Mouse (Mus musculus) regulatory T cell (primary cell): ENCODE measurements at regions not wholly inside any gene's neighbourhood (a gene's known extent, or its start where the extent isn't known, plus 50 kb on each side); places are given as distances from the start of the nearest gene placed in this dataset.

Source experiments
- in situ Hi-C: fragments of 300-600 bp; cut with MboI, MseI; formaldehyde crosslinking; loops from one replicate; pipeline ENCODE4 v1.15.1; 2025; ENCODE audit warnings: high pct_unique_total_duplicates

DNA sequence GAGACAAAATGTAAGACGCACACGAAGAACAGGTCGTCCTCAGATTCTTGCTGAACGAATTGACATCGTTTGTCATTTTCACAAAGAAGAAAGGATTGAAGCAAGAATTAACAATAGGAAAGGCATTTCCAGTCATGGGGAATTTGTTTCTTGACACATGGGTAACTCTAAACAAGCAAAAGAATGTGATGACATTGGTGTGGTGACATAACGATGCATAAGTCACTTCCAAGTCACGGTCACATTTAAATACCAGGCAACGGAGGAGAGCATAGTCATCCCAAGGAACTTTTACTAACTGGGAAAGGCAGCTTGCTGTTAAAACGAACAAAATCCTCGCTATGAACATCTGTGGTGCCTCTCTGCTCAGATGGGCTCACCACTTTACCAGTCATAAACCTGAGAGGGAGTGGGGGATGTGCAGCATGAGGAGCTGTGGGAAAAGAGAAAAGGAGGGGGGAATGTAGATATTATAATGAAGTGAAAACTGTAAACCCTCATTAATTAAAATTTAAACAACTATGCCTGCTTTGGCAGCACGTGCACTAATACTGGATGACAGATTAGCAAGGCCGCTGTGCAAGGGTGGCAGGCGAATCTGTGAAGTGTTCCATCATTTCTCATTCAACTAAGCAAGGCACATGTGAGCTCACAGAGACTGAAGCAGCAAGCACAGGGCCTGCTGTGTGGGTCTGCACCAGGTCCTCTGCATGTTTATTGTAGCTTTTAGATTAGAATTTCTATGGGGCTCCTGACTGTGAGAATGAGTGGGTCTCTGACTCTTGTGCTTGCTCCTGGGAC is 167.2 kb upstream of the Dkk2 start:
- in situ Hi-C loops = no loop called here

DNA sequence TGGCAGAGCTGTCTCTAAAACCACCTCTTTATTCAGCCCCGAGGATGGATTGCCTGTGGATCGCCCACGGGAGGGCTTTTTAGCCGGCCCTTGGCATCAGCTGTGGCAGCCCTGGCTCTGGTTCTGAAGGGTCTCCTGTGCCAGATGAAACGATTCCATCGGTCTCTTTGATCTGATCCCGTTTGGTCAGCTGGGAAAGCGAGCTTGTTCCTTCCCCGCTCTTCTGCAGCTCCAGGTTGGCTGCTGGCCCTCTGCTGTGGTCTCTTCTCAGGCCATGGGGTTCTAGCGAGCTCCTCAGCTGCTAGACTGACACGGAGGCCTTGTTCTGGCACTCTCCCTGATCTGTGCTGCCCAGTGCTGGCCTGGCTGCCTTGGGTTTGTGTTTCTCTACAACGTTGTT is 165.6 kb upstream of the Dkk2 start:
- in situ Hi-C loops = no loop called here

DNA sequence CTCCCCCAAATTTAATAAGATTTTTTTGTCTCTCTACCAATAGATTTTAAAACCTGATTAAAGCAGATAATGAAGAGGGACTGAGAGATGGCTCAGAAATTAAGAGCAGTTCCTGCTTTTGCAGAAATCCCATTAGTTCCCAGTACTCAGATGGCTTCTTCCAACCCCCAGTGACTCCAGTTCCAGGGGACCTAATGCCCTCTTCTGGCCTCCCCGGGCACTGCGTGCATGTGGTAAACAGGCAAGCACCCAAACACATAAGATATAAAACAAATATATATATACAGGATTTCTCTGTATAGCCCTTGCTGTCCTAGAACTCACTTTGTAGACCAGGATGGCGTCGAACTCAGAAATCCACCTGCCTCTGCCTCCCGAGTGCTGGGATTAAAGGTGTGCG is 163.9 kb upstream of the Dkk2 start:
- in situ Hi-C loops = no loop called here

DNA sequence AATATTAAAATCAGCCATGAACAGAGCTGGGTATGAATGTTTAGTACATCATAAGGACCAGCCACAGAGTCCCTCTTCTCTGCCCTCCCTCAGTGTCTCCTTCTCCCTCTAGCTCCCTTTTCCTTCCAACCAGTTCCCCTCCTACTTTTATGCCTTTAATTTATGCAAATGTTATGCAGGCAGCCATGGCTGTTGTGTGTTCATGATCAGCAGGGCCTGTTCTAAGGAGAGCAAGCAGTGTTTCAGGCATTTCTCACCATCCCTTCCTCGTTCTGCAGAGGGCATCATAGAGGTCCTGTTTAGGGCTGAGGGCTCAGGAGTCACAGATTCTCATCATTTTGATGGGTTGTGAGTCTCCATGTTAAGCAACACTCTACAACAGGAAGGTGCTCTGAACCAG is 162.4 kb upstream of the Dkk2 start:
- in situ Hi-C loops = no loop called here

DNA sequence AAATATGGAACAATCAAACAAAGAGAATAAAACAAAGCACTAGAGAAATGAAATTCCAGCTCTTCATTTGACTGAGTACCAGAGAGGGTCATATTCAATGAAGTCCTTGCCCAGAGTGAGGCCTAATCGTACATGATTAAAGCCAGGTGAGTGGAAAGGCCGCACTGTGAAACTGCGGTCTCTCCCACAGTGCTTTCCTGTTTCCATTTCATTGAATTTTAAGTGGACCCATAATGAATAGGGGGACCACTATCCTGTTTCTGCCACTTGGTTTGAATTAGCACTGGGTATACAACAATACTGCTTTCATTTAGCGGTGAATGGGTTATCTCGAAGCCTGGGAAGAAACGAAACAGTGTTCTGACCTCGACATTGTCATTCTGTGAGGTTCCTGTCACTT is 144.2 kb upstream of the Dkk2 start:
- in situ Hi-C loops = no loop called here

DNA sequence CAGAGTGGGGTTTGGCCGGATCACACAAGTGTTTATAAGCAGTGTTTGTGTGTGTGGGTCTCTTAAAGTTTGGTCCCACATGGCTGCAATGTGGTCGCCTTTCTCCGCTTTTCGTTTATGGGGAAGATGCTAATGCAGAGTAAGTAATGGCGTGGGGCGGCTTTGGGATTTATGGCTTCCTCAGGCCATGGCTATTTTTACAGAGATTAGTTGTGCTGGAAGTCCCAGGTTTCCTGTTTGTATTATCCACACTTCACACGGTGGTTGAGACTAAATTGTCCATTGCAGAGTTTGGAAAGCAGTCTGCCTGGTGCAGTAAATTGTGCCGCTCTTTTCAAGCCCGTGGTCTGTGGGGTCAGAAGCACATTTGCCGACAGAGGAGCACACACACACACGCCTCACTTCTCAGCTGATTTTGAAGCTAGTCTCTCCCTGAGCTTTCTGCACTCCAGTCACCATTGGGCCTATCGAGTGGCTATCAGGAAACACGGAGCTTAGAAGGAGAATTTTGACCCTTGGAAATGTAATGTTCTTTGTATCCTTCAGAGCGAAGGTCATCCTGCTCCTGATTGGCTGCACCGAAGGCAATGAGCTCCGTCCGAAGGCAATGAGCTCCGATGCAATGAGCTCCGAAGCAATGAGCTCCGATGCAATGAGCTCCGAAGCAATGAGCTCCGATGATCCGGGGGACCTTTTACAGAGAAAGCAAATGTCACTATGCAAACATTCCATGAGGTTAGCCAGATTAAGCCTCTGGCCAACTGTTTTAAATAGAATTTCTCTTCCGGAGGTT is 142.9 kb upstream of the Dkk2 start:
- in situ Hi-C loops = no loop called here

DNA sequence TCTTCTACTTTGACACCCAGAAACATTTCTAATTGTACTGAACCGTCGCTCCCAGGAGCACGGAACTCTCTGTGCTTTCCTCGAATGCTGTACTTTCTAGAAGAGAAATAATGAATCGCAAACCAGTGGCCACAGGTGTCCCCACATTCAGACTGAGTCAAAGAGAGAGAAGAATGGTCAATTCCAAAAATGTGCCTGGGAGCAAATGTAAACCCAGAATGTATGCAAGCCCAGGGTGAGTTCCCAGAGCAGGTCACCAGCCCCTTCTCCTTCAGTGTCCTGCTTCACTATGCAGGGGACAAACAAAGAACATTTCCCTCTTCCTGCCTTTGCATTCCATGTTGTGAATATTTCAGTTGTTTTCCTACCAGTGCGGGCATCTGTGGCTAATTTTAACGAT is 141.7 kb upstream of the Dkk2 start:
- in situ Hi-C loops = no loop called here

DNA sequence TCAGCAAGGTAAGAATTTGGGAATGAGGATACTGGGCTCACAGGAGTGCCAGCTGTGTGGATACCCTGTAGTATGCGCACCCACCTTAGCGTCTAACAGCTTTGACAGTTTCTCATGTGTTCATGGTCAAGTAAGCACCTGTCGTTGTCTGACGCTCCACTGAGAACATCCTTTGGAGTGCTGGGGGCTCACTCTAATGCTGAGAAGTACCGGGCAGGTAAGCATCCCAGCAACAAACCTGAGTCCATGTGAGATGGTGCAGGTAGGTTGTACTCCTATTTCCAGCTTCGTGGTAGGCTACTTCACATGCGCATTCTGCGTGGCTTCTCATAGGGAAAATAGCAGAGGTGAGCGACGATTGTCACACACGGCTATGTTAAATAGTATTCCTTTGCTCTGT is 129.3 kb upstream of the Dkk2 start:
- in situ Hi-C loops = no loop called here

DNA sequence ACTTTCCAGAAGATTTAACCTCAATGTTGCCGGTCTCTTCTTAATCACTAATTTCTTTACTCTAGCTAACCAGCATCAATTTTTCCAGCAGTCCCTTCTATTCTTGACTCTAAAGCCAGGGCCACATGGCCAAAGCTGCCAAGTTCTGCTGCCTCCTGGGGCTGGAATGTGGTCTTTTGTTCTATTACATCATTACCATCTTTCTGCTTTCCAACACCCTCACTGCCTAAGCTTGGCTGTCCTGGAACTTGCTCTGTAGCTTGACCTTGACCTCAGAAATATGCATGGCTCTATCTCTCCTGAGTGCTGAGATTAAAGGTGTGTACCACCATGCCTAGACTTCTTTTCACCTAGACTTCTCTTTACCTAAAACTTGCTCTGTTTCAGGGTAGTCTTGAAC is 124.5 kb upstream of the Dkk2 start:
- in situ Hi-C loops = no loop called here

DNA sequence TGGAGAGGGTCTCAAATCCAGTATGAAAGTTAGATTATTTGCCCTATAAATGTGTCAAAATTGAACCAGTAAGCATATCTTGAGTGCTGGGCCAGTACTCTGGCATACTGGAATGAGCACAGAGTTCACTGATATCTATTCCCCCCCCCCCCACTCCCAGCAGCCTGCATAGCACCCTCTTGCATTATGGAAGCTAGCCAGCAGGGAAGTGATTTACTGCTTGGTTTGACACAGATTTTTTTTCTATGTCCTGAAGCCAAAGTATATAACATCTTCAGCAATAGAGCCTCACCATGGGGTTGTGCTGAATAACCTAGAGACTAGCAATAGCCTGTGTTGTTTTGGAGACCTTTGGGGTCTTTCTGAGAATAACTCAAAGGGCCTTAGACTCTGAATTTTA is 123.5 kb upstream of the Dkk2 start:
- in situ Hi-C loops = no loop called here

DNA sequence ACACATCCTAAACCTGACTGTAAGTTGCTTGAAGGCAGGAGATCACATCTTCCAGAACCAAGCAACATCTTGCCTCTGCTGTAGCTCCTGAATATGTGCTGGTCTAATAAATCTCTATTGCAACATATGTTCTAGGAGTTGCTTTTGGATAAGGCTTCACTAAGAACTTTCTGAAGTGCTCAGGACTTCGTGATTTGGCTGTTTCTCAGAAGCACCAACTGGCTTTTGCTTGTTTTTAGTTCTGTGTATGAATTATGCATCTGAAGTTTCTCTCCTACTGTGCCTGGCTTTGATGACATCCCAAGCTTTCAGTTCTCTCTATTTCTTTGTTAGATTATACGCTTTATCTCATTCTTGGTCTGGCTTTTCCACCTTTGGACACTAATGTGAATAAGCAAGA is 122.2 kb upstream of the Dkk2 start:
- in situ Hi-C loops = no loop called here

DNA sequence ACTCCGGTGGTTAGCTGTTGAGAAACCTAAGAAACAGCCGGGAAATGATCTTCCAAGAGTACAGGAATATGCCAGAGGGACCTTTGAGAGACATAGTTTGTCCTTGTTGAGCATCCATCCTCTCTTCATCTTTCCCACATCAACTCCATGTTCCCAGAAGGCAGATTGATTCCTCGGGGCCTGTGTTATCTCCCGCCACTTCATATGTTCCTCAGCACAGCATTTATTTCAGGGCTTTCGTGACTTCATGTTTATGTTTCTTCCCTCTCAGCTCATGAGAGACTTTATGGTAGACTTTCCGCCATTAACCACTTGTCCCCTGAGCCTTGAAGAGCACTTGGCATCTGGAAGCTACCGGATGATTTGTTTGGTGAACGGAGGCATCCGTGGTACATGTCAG is 120.1 kb upstream of the Dkk2 start:
- in situ Hi-C loops = no loop called here

DNA sequence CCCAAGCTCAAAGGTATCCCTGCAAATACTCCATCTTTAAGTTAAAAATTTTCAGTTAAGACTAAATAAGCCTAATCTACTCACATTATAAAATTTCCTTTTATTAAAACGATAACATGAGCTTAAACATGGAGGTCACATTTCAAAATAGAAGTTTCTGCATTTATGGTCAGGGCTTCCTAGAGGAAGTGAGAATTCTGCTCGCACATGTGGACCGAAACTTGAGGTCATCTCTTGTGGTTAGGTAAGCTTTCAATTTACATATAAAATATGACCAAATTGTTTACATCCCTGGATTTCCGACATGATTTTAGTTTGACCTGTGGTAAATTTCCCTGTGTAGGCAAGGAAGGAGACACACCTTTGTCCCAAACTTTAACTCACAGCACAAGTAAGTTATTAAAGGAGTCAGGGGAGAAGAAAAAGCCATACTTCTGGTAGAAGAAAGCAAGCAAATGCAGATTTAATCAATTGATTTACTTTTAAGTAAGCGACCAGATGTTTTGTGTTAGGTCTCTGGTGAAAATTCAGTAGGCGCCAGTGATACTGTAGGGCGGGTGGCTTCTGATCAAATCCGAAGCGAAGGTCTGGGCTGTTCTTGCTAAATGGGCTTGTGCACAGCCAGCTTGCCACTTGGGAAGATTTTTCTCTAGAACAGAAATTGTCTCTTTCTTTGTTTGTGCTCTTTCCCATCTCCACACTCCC is 119.5 kb upstream of the Dkk2 start:
- in situ Hi-C loops = no loop called here

DNA sequence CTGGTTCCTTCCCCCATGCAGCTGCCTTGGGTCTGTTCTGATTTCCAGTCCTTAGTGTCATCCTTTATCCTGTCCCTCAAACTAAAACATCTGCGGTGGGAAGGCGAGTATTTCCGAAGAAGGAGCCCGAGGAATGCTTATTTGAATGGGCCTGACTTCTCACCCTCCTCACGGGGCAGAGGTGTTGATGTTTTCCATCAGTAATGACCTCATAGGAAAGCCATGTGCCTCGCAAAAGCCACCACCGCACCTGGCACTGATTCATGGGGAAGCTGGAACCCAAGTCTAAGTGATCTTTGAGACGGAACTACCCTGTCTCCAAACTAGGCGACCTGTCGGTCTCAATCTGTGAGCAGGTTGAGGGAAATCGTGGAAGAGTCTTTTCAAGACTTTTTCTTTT is 117.8 kb upstream of the Dkk2 start:
- in situ Hi-C loops = no loop called here

DNA sequence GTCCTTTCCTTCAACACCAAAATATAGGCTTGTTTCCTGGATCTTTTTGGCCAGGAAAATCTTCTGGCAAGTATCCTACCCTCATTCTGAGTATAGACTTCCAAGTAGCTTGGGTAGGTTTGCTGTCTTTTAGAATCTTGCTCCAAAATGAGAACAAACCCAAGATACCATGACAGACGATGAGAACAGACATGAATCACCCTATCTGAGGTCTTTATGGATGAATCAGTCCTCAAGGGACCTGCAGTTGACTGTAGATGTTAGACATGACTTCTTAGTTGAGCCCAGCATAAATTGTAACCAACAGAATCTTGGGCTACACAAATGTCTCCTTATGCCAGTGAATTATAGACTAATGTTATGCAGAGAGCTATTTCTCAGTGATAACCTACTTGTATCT is 114.3 kb upstream of the Dkk2 start:
- in situ Hi-C loops = no loop called here

DNA sequence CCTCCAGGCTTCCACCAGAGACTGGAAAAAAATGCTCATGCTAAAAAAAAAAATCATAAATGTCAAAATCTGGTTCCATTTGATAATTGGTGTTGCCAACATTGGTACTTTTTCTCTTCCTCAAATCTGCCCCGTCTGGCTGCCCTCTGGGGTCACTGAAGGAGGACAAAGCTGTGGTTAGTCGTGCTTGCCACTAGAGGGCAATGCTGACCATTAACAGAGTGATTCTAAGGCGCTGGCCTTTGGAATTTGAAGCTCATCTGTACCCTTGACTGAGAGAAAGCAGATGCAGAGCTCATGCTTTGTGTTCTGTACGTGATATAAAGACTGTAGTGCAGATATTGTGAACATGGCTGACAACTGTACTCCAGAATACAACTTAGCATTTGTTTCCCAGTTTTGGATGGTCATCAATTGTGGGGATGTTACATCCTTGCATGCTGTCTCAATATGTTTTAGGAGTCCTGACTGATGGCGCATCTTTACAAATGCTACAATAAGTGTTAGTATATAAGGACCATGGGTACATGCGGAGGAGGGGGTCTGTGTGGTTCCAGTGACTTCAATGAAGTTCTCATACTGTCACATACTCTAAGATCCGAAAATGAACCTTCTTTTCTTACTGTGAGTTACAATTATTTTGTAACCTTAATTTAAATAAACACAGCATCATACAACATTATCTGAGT is 109.0 kb upstream of the Dkk2 start:
- in situ Hi-C loops = no loop called here

DNA sequence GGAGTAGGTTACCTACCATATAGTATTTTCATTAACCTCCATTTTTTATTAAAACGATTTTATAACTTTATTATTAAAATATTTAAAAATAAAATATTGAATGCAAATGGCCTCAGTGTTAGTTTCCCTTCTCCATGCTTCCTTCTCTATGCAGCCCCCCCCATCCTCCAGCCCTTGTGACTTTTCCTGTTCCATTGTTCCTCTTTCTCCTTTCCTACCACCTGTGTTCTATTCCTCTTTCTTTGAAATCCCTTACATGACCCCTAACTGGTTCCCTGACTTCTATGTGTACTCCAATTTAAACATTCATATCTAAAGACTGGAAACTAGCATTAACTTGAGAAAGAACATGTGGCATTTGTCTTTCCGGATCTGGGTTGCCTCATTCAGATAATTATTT is 101.8 kb upstream of the Dkk2 start:
- in situ Hi-C loops = no loop called here

DNA sequence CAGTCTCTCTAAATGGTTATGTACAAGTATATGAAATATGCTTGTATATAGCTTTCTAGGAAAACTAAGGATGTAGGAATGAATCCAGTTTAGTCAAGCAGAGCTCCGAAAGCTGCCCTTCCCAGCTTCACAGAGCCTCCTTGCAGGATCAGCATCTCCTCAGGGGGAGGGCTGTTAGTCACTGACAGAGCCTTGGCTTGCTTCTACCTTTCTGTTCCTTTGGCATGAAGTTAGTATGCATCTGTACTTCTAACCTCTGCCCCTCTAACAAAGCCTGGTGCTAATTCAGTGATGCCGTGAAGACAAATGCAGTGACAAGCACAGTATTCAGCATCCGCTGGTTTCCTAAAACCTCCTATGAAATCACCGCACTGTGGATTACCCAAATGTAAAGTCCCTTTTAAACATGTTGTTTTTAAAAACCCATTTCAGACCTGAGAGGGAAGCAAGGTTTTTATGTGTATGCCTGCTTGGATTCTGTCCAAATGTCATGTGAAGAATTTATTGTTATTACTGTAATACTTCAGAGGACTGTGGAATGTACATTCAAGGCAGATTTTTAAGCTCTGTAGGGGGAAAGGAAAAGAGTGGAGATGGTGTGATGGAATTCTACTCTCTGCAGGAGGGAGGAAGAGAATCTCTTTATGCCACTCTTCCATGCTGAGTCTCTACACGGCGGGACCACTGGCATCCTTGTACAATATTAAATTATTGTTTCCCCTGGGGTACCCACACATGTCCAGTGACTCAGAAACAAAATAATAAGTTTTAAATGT is 86.1 kb upstream of the Dkk2 start:
- in situ Hi-C loops = no loop called here

DNA sequence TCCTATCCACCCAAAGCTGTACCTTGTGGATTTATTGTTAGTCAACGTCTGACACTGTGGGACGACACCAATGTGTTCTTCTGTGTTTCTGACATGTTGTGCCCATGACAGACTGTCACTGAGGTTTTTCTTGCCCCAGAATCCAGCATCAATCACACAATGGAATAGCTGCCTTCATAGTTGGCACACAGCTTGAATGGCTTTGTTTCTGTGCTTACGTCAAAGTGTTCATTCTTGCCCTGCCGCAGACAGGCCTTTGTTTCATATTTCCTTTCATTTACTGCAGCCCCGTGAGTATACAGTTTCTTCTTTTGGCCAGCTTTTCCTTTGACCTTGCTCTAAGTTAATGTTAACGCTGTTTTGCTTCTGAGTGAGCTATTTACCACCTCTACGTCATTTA is 78.9 kb upstream of the Dkk2 start:
- in situ Hi-C loops = no loop called here

DNA sequence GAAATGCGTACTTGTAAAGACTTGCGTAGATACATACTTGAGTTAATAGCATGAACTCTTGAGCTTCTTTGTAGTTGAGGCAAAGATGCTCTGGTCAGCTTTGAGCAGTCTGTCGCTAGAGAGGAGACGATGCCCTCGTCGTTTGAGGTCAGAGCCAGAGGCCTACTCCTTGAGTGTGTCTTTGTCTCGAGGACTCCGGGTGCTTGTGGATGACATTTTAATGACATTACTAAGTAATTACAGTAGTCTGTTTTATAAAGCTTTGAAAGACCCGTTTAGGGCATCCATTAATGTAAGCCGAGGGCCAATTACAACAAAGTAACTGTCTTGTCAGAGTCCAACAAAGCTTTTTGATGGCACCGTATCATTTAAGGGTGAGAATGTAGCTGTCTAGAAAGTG is 78.2 kb upstream of the Dkk2 start:
- in situ Hi-C loops = no loop called here

DNA sequence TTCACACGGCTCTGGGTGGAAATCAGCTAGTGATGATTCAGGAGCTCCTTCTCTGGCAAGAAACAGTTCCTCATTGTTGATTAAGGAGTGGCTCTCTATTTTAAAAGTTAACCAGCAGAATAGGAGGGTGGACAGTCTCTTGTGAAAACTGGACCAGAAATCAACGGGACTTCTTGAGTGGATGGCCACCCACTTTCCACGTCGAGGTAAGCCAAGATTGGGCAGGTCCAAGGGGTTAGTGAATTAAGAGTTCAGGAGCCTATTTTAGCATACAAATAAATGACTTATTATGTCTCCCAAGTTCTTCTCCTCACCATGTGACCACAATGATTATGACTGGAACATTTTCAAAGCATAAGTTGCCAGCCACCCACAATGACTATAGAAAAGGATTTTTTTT is 77.7 kb upstream of the Dkk2 start:
- in situ Hi-C loops = no loop called here
